Mouse (Mus musculus) intestine, embryonic 16.5 days (tissue): ENCODE data around the gene Trim30d. TPM values are rescaled to one million over a fixed set of nuclear protein-coding genes. Genes with fewer than 3 reads are reported as not detected.
"Not testable (repeated sequence)": the region's sequence is repeated elsewhere in the genome, so short reads cannot be mapped to it uniquely, and the experiment has no call there.

Source experiments
- ATAC-seq: fragments of 200-750 bp; cut with Nextera tagmentation; 2 replicates; pipeline ENCODE4 v1.8.0; 2017; ENCODE audit warnings: moderate TSS enrichment, moderate library complexity
- H3K27ac ChIP-seq: fragments of 300-500 bp; sonication (generic); 2 replicates; pipeline ENCODE4 v1.5.1; 2014; ENCODE audit warnings: mild to moderate bottlenecking, low read length
- H3K27me3 ChIP-seq: fragments of 300-500 bp; sonication (generic); replicated peaks from 2 replicates; pipeline ENCODE4 v1.6.1; 2014; ENCODE audit warnings: low read length, control low read depth, mixed read lengths; ENCODE audit not compliant: control insufficient read depth, insufficient read depth
- H3K36me3 ChIP-seq: fragments of 300-500 bp; sonication (generic); 2 replicates; pipeline ENCODE4 v1.6.1; 2014; ENCODE audit warnings: low read length, control low read depth; ENCODE audit not compliant: control insufficient read depth, insufficient read depth
- H3K4me1 ChIP-seq: fragments of 300-500 bp; sonication (generic); 2 replicates; pipeline ENCODE4 v1.6.1; 2014; ENCODE audit warnings: low read length, control low read depth, mixed read lengths; ENCODE audit not compliant: control insufficient read depth, insufficient read depth
- H3K4me2 ChIP-seq: fragments of 300-500 bp; sonication (generic); 2 replicates; pipeline ENCODE4 v1.6.1; 2014; ENCODE audit warnings: low read depth, low read length, control low read depth
- H3K4me3 ChIP-seq: fragments of 300-500 bp; sonication (generic); 2 replicates; pipeline ENCODE4 v1.5.1; 2014; ENCODE audit warnings: mild to moderate bottlenecking, low read length
- H3K9ac ChIP-seq: fragments of 300-500 bp; sonication (generic); 2 replicates; pipeline ENCODE4 v1.6.1; 2014; ENCODE audit warnings: low read depth, low read length
- H3K9me3 ChIP-seq: fragments of 300-500 bp; sonication (generic); 2 replicates; pipeline ENCODE4 v1.6.1; 2016; ENCODE audit warnings: low read length, control low read depth; ENCODE audit not compliant: control insufficient read depth
- whole genome bisulfite sequencing: fragments of 180-500 bp; shearing (Covaris S2); extraction: QIAGEN DNeasy Blood & Tissue Kit; methylation state at CpG from one replicate; pipeline ENCODE4 v1.1.7; 2014; 5-methylcytosine and 5-hydroxymethylcytosine counted together
- polyA plus RNA-seq: library from polyadenylated mRNA; unstranded; fragments of >200 nt; fragmentation: Nextera tagmentation; extraction: Ambion mirVana; gene quantifications from 2 replicates; pipeline ENCODE4 v1.2.1, GENCODE M21; 2015

Gene Trim30d
- polyA plus RNA-seq = 0.88 and 0.93 TPM in 2 replicates

- not testable (repeated sequence) for H3K4me1 ChIP-seq, H3K9ac ChIP-seq, H3K27ac ChIP-seq, H3K9me3 ChIP-seq, H3K27me3 ChIP-seq, H3K4me3 ChIP-seq, H3K4me2 ChIP-seq, H3K36me3 ChIP-seq
- peak; percentile 87 for ATAC-seq
These were observed at the start of gene Trim30d for GRCm38 (mm10) chr7:104507421-104508065. Gene Trim30d (minus strand): TSS chr7:104507849.

- Histone ChIP-seq H3K9me3 (no peaks in the 10 kb centered on the region), H3K36me3 (no peaks in the 10 kb centered on the region), H3K4me3 (no peak overlapping the region), H3K4me2 (no peak overlapping the region), H3K27me3 (no peaks in the 10 kb centered on the region), H3K27ac (no peak overlapping the region), H3K9ac (no peak overlapping the region), H3K4me1 (no peaks in the 10 kb centered on the region)
- ATAC-seq = peak; percentile 74; the same call in 1 of the 2 replicates
- 65% methylated on average over 1 of the region's 1 CpGs for WGBS
These were observed 45.1 kb upstream of the Trim30d start for GRCm38 (mm10) chr7:104552700-104553099.

DNA sequence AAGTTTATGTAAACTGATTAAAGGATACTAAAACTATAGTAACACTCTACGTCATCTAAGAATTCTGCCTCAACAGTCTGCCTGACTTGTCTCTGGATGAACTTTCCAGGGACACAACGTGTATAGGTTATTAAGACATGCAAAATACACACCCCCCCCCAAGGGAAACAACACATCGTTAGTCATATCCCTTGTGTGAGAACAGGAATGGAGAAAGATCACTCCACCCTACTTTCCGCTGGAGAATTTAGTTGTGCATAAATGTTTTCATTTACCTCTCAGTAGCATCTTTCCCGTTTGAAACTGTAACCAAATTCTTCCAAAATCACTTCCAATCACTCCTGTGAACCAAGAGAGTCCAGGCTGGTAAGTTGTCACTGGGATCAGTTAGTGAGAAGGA is 42.2 kb upstream of the Trim30d start, which contains the start of gene Olfr651:
Olfr651 (plus strand) TSS at position 301 of the 400 bp plus-strand sequence.
- Histone ChIP-seq H3K27ac (no peak within 1 kb of the TSS), H3K4me2 (no peak within 1 kb of the TSS), H3K9me3 (no peaks in the 10 kb centered on the region), H3K9ac (no peak within 1 kb of the TSS), H3K36me3 (no peaks in the 10 kb centered on the region), H3K27me3 (no peaks in the 10 kb centered on the region), H3K4me3 (no peak within 1 kb of the TSS), H3K4me1 (no peaks in the 10 kb centered on the region)
- WGBS = 68% methylated on average over 5 of the region's 5 CpGs
- ATAC-seq = no peak

- H3K27ac ChIP-seq = no peak overlapping the region
- H3K4me3 ChIP-seq = peak overlapping the region; percentile 57
- ATAC-seq = peak; percentile 99
- H3K4me1 ChIP-seq = no peaks in the 10 kb centered on the region
- no peaks in the 10 kb centered on the region for H3K36me3 ChIP-seq
- H3K4me2 ChIP-seq = peak overlapping the region; percentile 75
- H3K9me3 ChIP-seq = no peaks in the 10 kb centered on the region
- no peaks in the 10 kb centered on the region for H3K27me3 ChIP-seq
- H3K9ac ChIP-seq = peak overlapping the region; percentile 70
- 2% methylated on average over 58 of the region's 59 CpGs for WGBS
These were observed 5.9 kb downstream of the Trim30d start for GRCm38 (mm10) chr7:104501589-104502371.

- not testable (repeated sequence) for H3K4me3 ChIP-seq, H3K27me3 ChIP-seq, H3K9me3 ChIP-seq, H3K27ac ChIP-seq, H3K36me3 ChIP-seq, H3K9ac ChIP-seq, H3K4me1 ChIP-seq, H3K4me2 ChIP-seq
- 0 out of 2 replicates have a peak, but pooled peaks have one; percentile 24 for ATAC-seq
- WGBS = 56% methylated on average over 6 of the region's 6 CpGs
These were observed 6.5 kb downstream of the Trim30d start for GRCm38 (mm10) chr7:104501186-104501585.

DNA sequence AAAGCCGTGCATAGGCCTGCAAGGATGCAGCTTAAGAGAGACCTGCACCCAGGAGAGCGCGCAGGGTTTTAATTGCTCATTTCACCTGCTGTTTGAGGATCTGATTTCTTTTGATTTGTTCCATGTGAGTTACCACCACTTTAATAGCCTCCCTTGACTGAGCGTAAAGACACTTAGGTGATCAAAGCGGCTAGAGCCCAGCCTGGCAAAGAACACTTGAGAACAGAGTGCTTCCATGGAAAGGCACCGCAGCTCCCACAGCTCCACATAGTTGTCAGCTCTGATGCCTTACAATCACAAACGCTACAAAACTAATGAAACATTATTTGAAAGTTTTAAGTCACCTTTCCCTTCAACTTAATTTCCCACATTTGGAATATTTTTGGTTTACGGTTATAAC is 8.2 kb downstream of the Trim30d start:
- not testable (repeated sequence) for ATAC-seq, H3K36me3 ChIP-seq, H3K27ac ChIP-seq, H3K4me1 ChIP-seq, H3K9ac ChIP-seq, H3K4me3 ChIP-seq, H3K4me2 ChIP-seq, H3K9me3 ChIP-seq, H3K27me3 ChIP-seq
- WGBS = 80% methylated on average over 7 of the region's 8 CpGs

GRCm38 (mm10) chr7:104465065-104465744 is 42.4 kb downstream of the Trim30d start, which contains the start of gene Trim30a:
Gene Trim30a (minus strand): TSS chr7:104465193.
- no peaks in the 10 kb centered on the region for H3K9me3 ChIP-seq
- H3K4me2 ChIP-seq = no peak within 1 kb of the TSS
- no peak within 1 kb of the TSS for H3K27ac ChIP-seq
- 63% methylated on average over 3 of the region's 3 CpGs for WGBS
- H3K27me3 ChIP-seq = no peaks in the 10 kb centered on the region
- H3K36me3 ChIP-seq = no peaks in the 10 kb centered on the region
- H3K4me3 ChIP-seq = no peak within 1 kb of the TSS
- no peak within 1 kb of the TSS for H3K9ac ChIP-seq
- H3K4me1 ChIP-seq = no peaks in the 10 kb centered on the region
- ATAC-seq = peak; percentile 79

- Histone ChIP-seq H3K4me3 (no peak overlapping the region), H3K27ac (no peak overlapping the region), H3K27me3 (no peaks in the 10 kb centered on the region), H3K9ac (no peak overlapping the region), H3K9me3 (no peaks in the 10 kb centered on the region), H3K4me2 (no peak overlapping the region), H3K36me3 (no peaks in the 10 kb centered on the region), H3K4me1 (no peaks in the 10 kb centered on the region)
- 57% methylated on average over 2 of the region's 2 CpGs for WGBS
- ATAC-seq = peak; percentile 71
These were observed 61.5 kb downstream of the Trim30d start for GRCm38 (mm10) chr7:104445961-104446645.
